Mouse (Mus musculus) heart, embryonic 13.5 days (tissue): ENCODE results near the gene Cd151. TPM values are rescaled to one million over a fixed set of nuclear protein-coding genes. Genes with fewer than 3 reads are reported as not detected.

Experiments used
- ATAC-seq: fragments of 200-750 bp; cut with Nextera tagmentation; 2 replicates; pipeline ENCODE4 v1.8.0; 2017; ENCODE audit warnings: moderate TSS enrichment; ENCODE audit not compliant: insufficient number of reproducible peaks, low FRiP score, low TSS enrichment; ENCODE audit errors: extremely low read depth
- H3K27ac ChIP-seq: fragments of 300-500 bp; sonication (generic); replicated peaks from 2 replicates; pipeline ENCODE4 v1.5.1; 2015; ENCODE audit warnings: moderate library complexity, mild to moderate bottlenecking, inconsistent platforms
- H3K27me3 ChIP-seq: fragments of 300-500 bp; sonication (generic); replicated peaks from 2 replicates; pipeline ENCODE4 v1.6.1; 2015; ENCODE audit warnings: mild to moderate bottlenecking, inconsistent platforms
- H3K36me3 ChIP-seq: fragments of 300-500 bp; sonication (generic); 2 replicates; pipeline ENCODE4 v1.6.1; 2015; ENCODE audit warnings: mild to moderate bottlenecking, inconsistent platforms
- H3K4me1 ChIP-seq: fragments of 300-500 bp; sonication (generic); 2 replicates; pipeline ENCODE4 v1.6.1; 2015; ENCODE audit warnings: inconsistent platforms
- H3K4me2 ChIP-seq: fragments of 300-500 bp; sonication (generic); 2 replicates; pipeline ENCODE4 v1.6.1; 2015; ENCODE audit warnings: inconsistent platforms, mild to moderate bottlenecking, moderate library complexity
- H3K4me3 ChIP-seq: fragments of 300-500 bp; sonication (generic); 2 replicates; pipeline ENCODE4 v1.5.1; 2015; ENCODE audit warnings: moderate library complexity, mild to moderate bottlenecking, inconsistent platforms
- H3K9ac ChIP-seq: fragments of 300-500 bp; sonication (generic); 2 replicates; pipeline ENCODE4 v1.6.1; 2015; ENCODE audit warnings: inconsistent platforms, mild to moderate bottlenecking, moderate library complexity
- H3K9me3 ChIP-seq: fragments of 300-500 bp; sonication (generic); 2 replicates; pipeline ENCODE4 v1.6.1; 2016; ENCODE audit warnings: inconsistent platforms
- whole genome bisulfite sequencing: fragments of 180-500 bp; shearing (Covaris S2); methylation state at CpG from one replicate; pipeline ENCODE4 v1.1.7; 2015; ENCODE audit warnings: mixed read lengths; 5-methylcytosine and 5-hydroxymethylcytosine counted together
- polyA plus RNA-seq: library from polyadenylated mRNA; unstranded; fragments of >200 nt; fragmentation: Nextera tagmentation; extraction: Ambion mirVana; gene quantifications from 2 replicates; pipeline ENCODE4 v1.2.1, GENCODE M21; 2015

Cd151 gene
- polyA plus RNA-seq, 1 experiment from 2014 or later, result 31.4 TPM

- H3K9ac ChIP-seq, result peak overlapping the region; percentile 91
- peaks cover 60% of the 10 kb centered on the region for H3K4me1 ChIP-seq
- WGBS, result 2% methylated on average over 17 of the region's 17 CpGs
- peak; percentile 47 for ATAC-seq
- peaks cover 15% of the 10 kb centered on the region for H3K36me3 ChIP-seq
- peak overlapping the region; percentile 95 for H3K4me2 ChIP-seq
- no peaks in the 10 kb centered on the region for H3K9me3 ChIP-seq
- peak overlapping the region; percentile 88 for H3K4me3 ChIP-seq
- peak overlapping the region; percentile 98 for H3K27ac ChIP-seq
- H3K27me3 ChIP-seq, result no peaks in the 10 kb centered on the region
Measured at GRCm38 (mm10) chr7:141476226-141476980, 9.2 kb downstream of the Cd151 start.

GRCm38 (mm10) chr7:141476981-141477370 lies 9.8 kb downstream of the Cd151 start:
- H3K36me3 ChIP-seq, result peaks cover 10% of the 10 kb centered on the region
- peaks cover under 1% of the 10 kb centered on the region; the same call in 1 of the 2 replicates for H3K27me3 ChIP-seq
- WGBS, result 12% methylated on average over 7 of the region's 7 CpGs
- H3K9me3 ChIP-seq, result no peaks in the 10 kb centered on the region
- H3K4me3 ChIP-seq, result peak overlapping the region; percentile 88
- peak overlapping the region; percentile 95 for H3K4me2 ChIP-seq
- peak overlapping the region; percentile 98 for H3K27ac ChIP-seq
- H3K4me1 ChIP-seq, result peaks cover 64% of the 10 kb centered on the region
- H3K9ac ChIP-seq, result peak overlapping the region; percentile 91
- ATAC-seq, result no peak

GRCm38 (mm10) chr7:141477578-141478269 lies 10.5 kb downstream of the Cd151 start:
- H3K4me2 ChIP-seq, result peak overlapping the region; percentile 95
- no peak for ATAC-seq
- H3K27me3 ChIP-seq, result peaks cover 8% of the 10 kb centered on the region
- 36% methylated on average over 4 of the region's 4 CpGs for WGBS
- no peaks in the 10 kb centered on the region for H3K9me3 ChIP-seq
- H3K4me3 ChIP-seq, result peak overlapping the region; percentile 88
- H3K27ac ChIP-seq, result peak overlapping the region; percentile 98
- peaks cover 69% of the 10 kb centered on the region for H3K4me1 ChIP-seq
- peaks cover 2% of the 10 kb centered on the region for H3K36me3 ChIP-seq
- H3K9ac ChIP-seq, result peak overlapping the region; percentile 91

- Histone ChIP-seq H3K27me3 (peaks cover 13% of the 10 kb centered on the region), H3K4me3 (0 out of 2 replicates have a peak overlapping the region, but pooled peaks have one; percentile 88), H3K4me2 (peak overlapping the region; percentile 95), H3K4me1 (peaks cover 67% of the 10 kb centered on the region), H3K36me3 (no peaks in the 10 kb centered on the region), H3K9ac (peak overlapping the region; percentile 62), H3K27ac (peak overlapping the region; percentile 98), H3K9me3 (no peaks in the 10 kb centered on the region)
- 43% methylated on average over 5 of the region's 5 CpGs for WGBS
- no peak for ATAC-seq
Measured at GRCm38 (mm10) chr7:141478270-141478748, 11.1 kb downstream of the Cd151 start.

- H3K4me1 ChIP-seq, result peaks cover 59% of the 10 kb centered on the region
- 0 out of 2 replicates have a peak, but pooled peaks cover 6% of the 10 kb centered on the region for H3K36me3 ChIP-seq
- ATAC-seq, result no peak
- peak overlapping the region; percentile 65 for H3K4me3 ChIP-seq
- H3K27me3 ChIP-seq, result peaks cover 13% of the 10 kb centered on the region
- H3K4me2 ChIP-seq, result peak overlapping the region; percentile 95
- no peak overlapping the region for H3K27ac ChIP-seq
- 10% methylated on average over 10 of the region's 10 CpGs for WGBS
- no peaks in the 10 kb centered on the region for H3K9me3 ChIP-seq
- peak overlapping the region; percentile 80; the same call in 1 of the 2 replicates for H3K9ac ChIP-seq
Measured at GRCm38 (mm10) chr7:141480842-141481497, 13.8 kb downstream of the Cd151 start.

- H3K4me3 ChIP-seq, result peak overlapping the region; percentile 65
- H3K9me3 ChIP-seq, result no peaks in the 10 kb centered on the region
- under 1% methylated on average over 81 of the region's 81 CpGs for WGBS
- H3K9ac ChIP-seq, result peak overlapping the region; percentile 80
- no peak overlapping the region for H3K27ac ChIP-seq
- H3K4me1 ChIP-seq, result peaks cover 52% of the 10 kb centered on the region
- no peak for ATAC-seq
- H3K4me2 ChIP-seq, result peak overlapping the region; percentile 95
- 0 out of 2 replicates have a peak, but pooled peaks cover 10% of the 10 kb centered on the region for H3K36me3 ChIP-seq
- peaks cover 13% of the 10 kb centered on the region for H3K27me3 ChIP-seq
Measured at GRCm38 (mm10) chr7:141481498-141482401, 14.6 kb downstream of the Cd151 start.

- H3K4me1 ChIP-seq, result peaks cover 47% of the 10 kb centered on the region
- 0 out of 2 replicates have a peak, but pooled peaks cover 15% of the 10 kb centered on the region for H3K36me3 ChIP-seq
- peak overlapping the region; percentile 95 for H3K4me2 ChIP-seq
- peaks cover 13% of the 10 kb centered on the region for H3K27me3 ChIP-seq
- H3K9me3 ChIP-seq, result no peaks in the 10 kb centered on the region
- H3K27ac ChIP-seq, result no peak overlapping the region
- 14% methylated on average over 11 of the region's 11 CpGs for WGBS
- peak overlapping the region; percentile 80 for H3K9ac ChIP-seq
- no peak for ATAC-seq
- H3K4me3 ChIP-seq, result peak overlapping the region; percentile 65
Measured at GRCm38 (mm10) chr7:141482531-141483024, 15.4 kb downstream of the Cd151 start.

GRCm38 (mm10) chr7:141483114-141483653 lies 16.0 kb downstream of the Cd151 start:
- Histone ChIP-seq H3K27ac (no peak overlapping the region), H3K9ac (no peak overlapping the region), H3K4me3 (no peak overlapping the region), H3K9me3 (no peaks in the 10 kb centered on the region), H3K36me3 (0 out of 2 replicates have a peak, but pooled peaks cover 15% of the 10 kb centered on the region), H3K4me2 (no peak overlapping the region), H3K27me3 (peaks cover 13% of the 10 kb centered on the region), H3K4me1 (peaks cover 41% of the 10 kb centered on the region)
- 80% methylated on average over 6 of the region's 6 CpGs for WGBS
- ATAC-seq, result no peak

- H3K27ac ChIP-seq, result no peak overlapping the region
- peaks cover 13% of the 10 kb centered on the region for H3K27me3 ChIP-seq
- no peak overlapping the region for H3K4me2 ChIP-seq
- WGBS, result 64% methylated on average over 5 of the region's 5 CpGs
- H3K9ac ChIP-seq, result no peak overlapping the region
- ATAC-seq, result no peak
- no peak overlapping the region for H3K4me3 ChIP-seq
- peaks cover 36% of the 10 kb centered on the region for H3K4me1 ChIP-seq
- H3K9me3 ChIP-seq, result no peaks in the 10 kb centered on the region
- 0 out of 2 replicates have a peak, but pooled peaks cover 18% of the 10 kb centered on the region for H3K36me3 ChIP-seq
Measured at GRCm38 (mm10) chr7:141484186-141485120, 17.3 kb downstream of the Cd151 start.
